Mouse (Mus musculus): ENCODE data around the gene Optn. TPM values are rescaled to one million over a fixed set of nuclear protein-coding genes. Genes with fewer than 3 reads are reported as not detected.
"Not testable (repeated sequence)": the region's sequence is repeated elsewhere in the genome, so short reads cannot be mapped to it uniquely, and the experiment has no call there.

Optn gene
- polyA plus RNA-seq, 1 experiment from 2014 or later, result 13.6 TPM

DNA sequence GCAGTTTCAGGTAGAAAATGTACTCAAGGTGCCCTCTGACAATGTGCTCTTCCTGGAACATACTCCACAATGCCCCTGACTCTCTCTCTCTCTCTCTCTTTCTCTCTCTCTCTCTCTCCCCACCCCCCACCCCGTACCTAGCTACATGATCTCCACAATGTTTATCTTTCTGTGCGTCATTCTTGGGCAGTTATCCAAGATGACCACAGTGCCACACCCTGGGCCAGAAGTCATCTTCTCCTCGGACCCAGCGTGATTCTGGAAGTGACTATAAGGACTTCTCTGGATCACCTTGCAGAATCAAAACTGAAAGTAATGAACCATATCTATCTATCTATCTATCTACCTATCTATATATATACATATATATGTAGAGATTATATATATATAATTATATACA is 4.1 kb upstream of the Optn start:
- Histone ChIP-seq H3K4me3 (ENCODE audit: low read depth, low read length) (no peak overlapping the region), H3K4me2 (no peak overlapping the region), H3K9me3 (replicated peaks; ENCODE audit: control insufficient read depth, low read length) (no peaks in the 10 kb centered on the region; the same call in 1 of the 2 replicates), H3K9ac (ENCODE audit: low read depth, low read length) (no peak overlapping the region), H3K27me3 (ENCODE audit: control insufficient read depth, insufficient read depth, low read length) (no peaks in the 10 kb centered on the region), H3K4me1 (ENCODE audit: control insufficient read depth, insufficient read depth, low read length) (no peaks in the 10 kb centered on the region), H3K27ac (ENCODE audit: low read depth, low read length) (no peak overlapping the region), H3K36me3 (ENCODE audit: control insufficient read depth, insufficient read depth, low read length) (no peaks in the 10 kb centered on the region)
- WGBS (ENCODE audit: insufficient replicate concordance), result 67% methylated on average over 4 of the region's 4 CpGs
- no peak for ATAC-seq (replicated peaks; ENCODE audit: insufficient number of reproducible peaks, low FRiP score, low TSS enrichment)

DNA sequence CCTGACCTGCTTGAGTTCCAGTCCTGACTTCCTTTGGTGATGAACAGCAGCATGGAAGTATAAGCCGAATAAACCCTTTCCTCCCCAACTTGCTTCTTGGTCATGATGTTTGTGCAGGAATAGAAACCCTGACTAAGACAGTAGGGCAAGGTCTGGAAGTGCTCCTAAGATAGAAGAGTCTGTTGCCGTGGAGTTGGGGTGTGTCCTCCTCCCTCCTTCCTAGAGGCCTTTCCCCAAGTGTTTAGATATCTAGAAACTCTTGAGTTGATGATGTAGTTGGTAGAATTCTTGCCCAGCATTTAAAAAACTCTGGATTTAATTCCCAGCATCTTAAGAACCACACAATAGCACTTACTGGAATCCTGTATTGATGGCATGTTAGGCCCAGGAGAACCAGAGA is 3.4 kb upstream of the Optn start:
- H3K27me3 ChIP-seq (ENCODE audit: control insufficient read depth, insufficient read depth, low read length); ATAC-seq (replicated peaks; ENCODE audit: insufficient number of reproducible peaks, low FRiP score, low TSS enrichment); H3K4me1 ChIP-seq (ENCODE audit: control insufficient read depth, insufficient read depth, low read length); H3K27ac ChIP-seq (ENCODE audit: low read depth, low read length); H3K36me3 ChIP-seq (ENCODE audit: control insufficient read depth, insufficient read depth, low read length); H3K9ac ChIP-seq (ENCODE audit: low read depth, low read length); H3K4me3 ChIP-seq (ENCODE audit: low read depth, low read length); H3K4me2 ChIP-seq; H3K9me3 ChIP-seq (replicated peaks; ENCODE audit: control insufficient read depth, low read length): not testable (repeated sequence)
- 61% methylated on average over 1 of the region's 2 CpGs for WGBS (ENCODE audit: insufficient replicate concordance)

DNA sequence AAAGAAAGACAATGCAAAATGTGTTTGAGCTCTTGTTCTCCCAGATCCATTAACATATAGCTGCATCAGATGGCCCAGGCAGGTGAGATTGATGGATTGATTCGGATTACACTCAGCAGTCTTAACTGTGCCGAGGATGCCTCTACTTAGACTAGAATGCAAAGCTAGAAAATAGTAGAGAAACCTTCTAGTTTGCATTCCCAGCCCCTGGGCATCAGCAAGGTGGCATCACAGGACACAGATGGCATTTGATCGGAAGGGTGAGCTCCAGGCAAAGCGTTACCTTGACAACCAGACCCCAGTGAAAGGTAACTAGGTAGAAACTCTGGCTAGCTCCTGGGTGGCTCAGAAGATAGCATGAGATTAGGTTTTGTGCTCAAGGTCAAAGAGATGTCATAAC is 396 bp upstream of the Optn start:
- Histone ChIP-seq H3K27me3 (ENCODE audit: control insufficient read depth, insufficient read depth, low read length) (no peaks in the 10 kb centered on the region), H3K4me1 (ENCODE audit: control insufficient read depth, insufficient read depth, low read length) (peaks cover 4% of the 10 kb centered on the region; the same call in 1 of the 2 replicates), H3K4me3 (ENCODE audit: low read depth, low read length) (peak overlapping the region; percentile 72), H3K9me3 (replicated peaks; ENCODE audit: control insufficient read depth, low read length) (no peaks in the 10 kb centered on the region; the same call in 1 of the 2 replicates), H3K9ac (ENCODE audit: low read depth, low read length) (no peak overlapping the region), H3K4me2 (peak overlapping the region; percentile 83), H3K27ac (ENCODE audit: low read depth, low read length) (0 out of 2 replicates have a peak overlapping the region, but pooled peaks have one; percentile 35), H3K36me3 (ENCODE audit: control insufficient read depth, insufficient read depth, low read length) (no peaks in the 10 kb centered on the region)
- WGBS (ENCODE audit: insufficient replicate concordance), result 35% methylated on average over 4 of the region's 4 CpGs
- no peak for ATAC-seq (replicated peaks; ENCODE audit: insufficient number of reproducible peaks, low FRiP score, low TSS enrichment)

DNA sequence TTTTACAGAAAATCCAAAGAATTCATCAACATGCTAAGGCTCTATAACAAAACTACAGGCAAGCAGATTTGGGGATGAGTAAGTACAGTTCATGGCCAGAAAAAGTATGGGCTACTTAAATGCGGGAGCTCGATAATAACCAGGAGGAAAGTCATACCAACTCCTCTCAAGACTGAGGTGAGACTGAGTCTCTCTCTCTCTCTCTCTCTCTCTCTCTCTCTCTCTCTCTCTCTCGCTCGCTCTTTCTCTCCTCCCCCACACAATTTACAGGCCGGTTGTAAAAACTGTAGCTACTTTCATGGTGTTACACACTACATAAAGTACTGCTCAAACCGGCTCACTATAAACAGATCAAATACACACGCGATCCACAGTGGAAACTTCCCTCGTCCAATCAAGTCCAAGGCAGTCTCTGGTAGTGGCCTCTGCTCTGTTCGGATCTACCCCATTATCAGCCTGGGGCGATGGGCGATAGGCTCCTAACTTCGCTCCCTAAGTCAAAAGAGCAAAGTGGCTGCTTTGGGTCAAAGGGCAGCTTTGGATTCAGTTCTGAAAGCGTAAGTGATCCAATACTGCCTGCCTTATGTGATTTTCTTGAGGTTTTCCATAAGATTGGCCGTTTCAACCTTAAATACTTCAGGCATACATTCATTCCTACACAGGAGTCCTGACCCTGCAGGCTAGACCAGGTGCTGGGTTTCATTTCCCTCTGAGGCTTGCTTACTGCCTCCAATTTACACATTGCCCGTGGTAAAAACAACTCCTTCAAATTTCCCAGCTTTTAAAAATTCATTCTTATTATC is 1.2 kb downstream of the Optn start:
- Histone ChIP-seq H3K36me3 (ENCODE audit: control insufficient read depth, insufficient read depth, low read length) (no peaks in the 10 kb centered on the region), H3K4me1 (ENCODE audit: control insufficient read depth, insufficient read depth, low read length) (peaks cover 9% of the 10 kb centered on the region; the same call in 1 of the 2 replicates), H3K9me3 (replicated peaks; ENCODE audit: control insufficient read depth, low read length) (no peaks in the 10 kb centered on the region), H3K4me2 (peak overlapping the region; percentile 83), H3K27me3 (ENCODE audit: control insufficient read depth, insufficient read depth, low read length) (no peaks in the 10 kb centered on the region), H3K27ac (ENCODE audit: low read depth, low read length) (no peak overlapping the region), H3K4me3 (ENCODE audit: low read depth, low read length) (peak overlapping the region; percentile 72), H3K9ac (ENCODE audit: low read depth, low read length) (no peak overlapping the region)
- WGBS (ENCODE audit: insufficient replicate concordance), result 40% methylated on average over 16 of the region's 16 CpGs
- no peak for ATAC-seq (replicated peaks; ENCODE audit: insufficient number of reproducible peaks, low FRiP score, low TSS enrichment)

DNA sequence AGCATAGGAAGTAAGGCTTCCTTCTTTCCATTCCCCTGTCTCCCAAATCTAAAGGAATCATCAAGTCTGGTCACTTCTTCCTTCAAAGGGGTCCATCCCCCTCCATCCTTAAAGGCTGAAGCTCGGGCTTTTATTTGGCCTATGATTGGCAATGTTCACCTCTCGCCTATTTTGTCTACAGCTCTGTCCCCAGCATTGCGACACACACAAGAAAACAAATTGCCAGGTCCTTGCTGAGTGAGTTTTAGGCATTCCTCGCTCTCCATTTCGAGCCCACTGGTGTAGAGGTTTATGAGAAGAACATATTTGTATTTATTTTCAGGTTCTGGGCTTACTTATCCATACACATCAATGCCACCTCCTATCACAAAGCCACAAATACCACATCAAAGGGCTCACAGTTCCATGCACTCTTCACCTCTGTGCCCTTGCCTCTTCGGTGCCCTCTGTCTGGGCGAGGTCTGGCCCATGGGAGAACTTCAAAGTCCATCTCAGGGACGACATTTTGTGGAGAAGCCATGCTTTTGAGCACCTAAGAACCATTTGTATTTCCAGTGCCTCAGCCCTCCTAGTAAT is 2.6 kb downstream of the Optn start:
- 79% methylated on average over 8 of the region's 8 CpGs for WGBS (ENCODE audit: insufficient replicate concordance)
- ATAC-seq (replicated peaks; ENCODE audit: insufficient number of reproducible peaks, low FRiP score, low TSS enrichment), result no peak
- no peaks in the 10 kb centered on the region for H3K27me3 ChIP-seq (ENCODE audit: control insufficient read depth, insufficient read depth, low read length)
- H3K9me3 ChIP-seq (replicated peaks; ENCODE audit: control insufficient read depth, low read length), result no peaks in the 10 kb centered on the region
- peaks cover 9% of the 10 kb centered on the region; the same call in 1 of the 2 replicates for H3K4me1 ChIP-seq (ENCODE audit: control insufficient read depth, insufficient read depth, low read length)
- H3K27ac ChIP-seq (ENCODE audit: low read depth, low read length), result no peak overlapping the region
- no peaks in the 10 kb centered on the region for H3K36me3 ChIP-seq (ENCODE audit: control insufficient read depth, insufficient read depth, low read length)
- H3K9ac ChIP-seq (ENCODE audit: low read depth, low read length), result no peak overlapping the region
- no peak overlapping the region for H3K4me2 ChIP-seq
- no peak overlapping the region for H3K4me3 ChIP-seq (ENCODE audit: low read depth, low read length)

DNA sequence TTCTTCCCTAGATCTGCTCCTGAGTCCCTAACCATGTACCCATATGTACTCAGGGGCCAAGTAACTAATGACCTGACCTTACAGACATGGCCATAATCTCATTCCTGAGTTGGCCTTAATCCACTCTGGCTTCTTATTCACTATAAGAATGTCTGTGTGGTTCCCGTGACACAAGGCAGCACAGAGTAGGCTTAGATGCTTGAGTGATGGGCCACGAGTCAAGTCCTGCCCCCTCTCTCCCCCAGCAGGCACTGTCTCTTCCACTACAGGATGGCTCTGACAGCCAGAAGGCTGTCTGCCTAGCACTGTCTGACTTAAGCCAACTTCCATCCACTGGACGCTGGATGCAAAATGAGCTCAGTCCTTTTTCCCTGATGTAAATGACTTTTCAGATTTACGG is 3.9 kb downstream of the Optn start:
- Histone ChIP-seq H3K27me3 (ENCODE audit: control insufficient read depth, insufficient read depth, low read length) (no peaks in the 10 kb centered on the region), H3K4me3 (ENCODE audit: low read depth, low read length) (no peak overlapping the region), H3K9me3 (replicated peaks; ENCODE audit: control insufficient read depth, low read length) (no peaks in the 10 kb centered on the region), H3K4me2 (no peak overlapping the region), H3K36me3 (ENCODE audit: control insufficient read depth, insufficient read depth, low read length) (no peaks in the 10 kb centered on the region), H3K4me1 (ENCODE audit: control insufficient read depth, insufficient read depth, low read length) (peaks cover 9% of the 10 kb centered on the region; the same call in 1 of the 2 replicates), H3K27ac (ENCODE audit: low read depth, low read length) (no peak overlapping the region), H3K9ac (ENCODE audit: low read depth, low read length) (no peak overlapping the region)
- ATAC-seq (replicated peaks; ENCODE audit: insufficient number of reproducible peaks, low FRiP score, low TSS enrichment), result no peak
- 80% methylated on average over 4 of the region's 4 CpGs for WGBS (ENCODE audit: insufficient replicate concordance)

DNA sequence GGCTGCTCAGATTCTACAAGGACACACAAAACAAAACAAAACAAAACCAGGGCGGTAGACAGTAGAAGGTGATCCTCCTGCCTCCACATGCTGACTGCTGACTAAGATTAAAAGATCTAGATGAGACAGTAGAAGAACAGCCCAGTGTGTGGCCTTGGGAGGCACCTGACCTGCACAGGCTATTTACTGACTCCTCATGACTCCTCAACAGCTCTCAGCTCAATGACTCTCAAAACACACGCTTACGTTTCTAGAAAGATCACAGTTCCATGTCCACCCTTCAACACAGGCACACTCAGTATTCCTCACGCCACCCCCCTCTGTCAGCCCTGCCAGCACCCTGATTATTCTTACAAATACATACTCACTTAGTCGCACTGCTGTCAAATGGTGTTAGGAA is 5.4 kb downstream of the Optn start:
- H3K4me3 ChIP-seq (ENCODE audit: low read depth, low read length), result no peak overlapping the region
- no peak overlapping the region for H3K4me2 ChIP-seq
- H3K9ac ChIP-seq (ENCODE audit: low read depth, low read length), result no peak overlapping the region
- no peak overlapping the region for H3K27ac ChIP-seq (ENCODE audit: low read depth, low read length)
- no peaks in the 10 kb centered on the region for H3K27me3 ChIP-seq (ENCODE audit: control insufficient read depth, insufficient read depth, low read length)
- peaks cover 9% of the 10 kb centered on the region; the same call in 1 of the 2 replicates for H3K4me1 ChIP-seq (ENCODE audit: control insufficient read depth, insufficient read depth, low read length)
- ATAC-seq (replicated peaks; ENCODE audit: insufficient number of reproducible peaks, low FRiP score, low TSS enrichment), result no peak
- WGBS (ENCODE audit: insufficient replicate concordance), result 77% methylated on average over 5 of the region's 5 CpGs
- H3K36me3 ChIP-seq (ENCODE audit: control insufficient read depth, insufficient read depth, low read length), result no peaks in the 10 kb centered on the region
- no peaks in the 10 kb centered on the region for H3K9me3 ChIP-seq (replicated peaks; ENCODE audit: control insufficient read depth, low read length)

DNA sequence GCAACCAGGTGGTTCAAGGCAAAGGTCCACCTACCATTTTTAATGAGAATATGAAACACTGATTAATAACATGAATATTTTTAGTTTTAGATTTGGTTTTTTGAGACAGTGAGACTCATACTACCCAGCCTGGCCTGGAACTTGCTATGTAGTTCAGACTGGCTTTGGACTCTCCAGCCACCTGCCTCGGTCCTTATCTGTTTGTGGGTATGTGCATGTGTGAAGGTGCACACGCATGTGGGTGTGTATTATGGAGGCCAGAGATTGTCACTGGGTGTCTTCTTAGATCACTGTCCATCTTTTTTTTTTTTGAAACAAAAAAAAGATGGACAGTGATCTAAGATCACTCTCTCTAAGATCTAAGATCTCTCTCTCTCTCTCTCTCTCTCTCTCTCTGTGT is 13.3 kb downstream of the Optn start:
- Histone ChIP-seq H3K4me1 (ENCODE audit: control insufficient read depth, insufficient read depth, low read length) (no peaks in the 10 kb centered on the region), H3K27me3 (ENCODE audit: control insufficient read depth, insufficient read depth, low read length) (no peaks in the 10 kb centered on the region), H3K4me2 (no peak overlapping the region), H3K4me3 (ENCODE audit: low read depth, low read length) (no peak overlapping the region), H3K9ac (ENCODE audit: low read depth, low read length) (no peak overlapping the region), H3K27ac (ENCODE audit: low read depth, low read length) (no peak overlapping the region), H3K9me3 (replicated peaks; ENCODE audit: control insufficient read depth, low read length) (no peaks in the 10 kb centered on the region), H3K36me3 (ENCODE audit: control insufficient read depth, insufficient read depth, low read length) (peaks cover 3% of the 10 kb centered on the region; the same call in 1 of the 2 replicates)
- WGBS (ENCODE audit: insufficient replicate concordance), result 85% methylated on average over 2 of the region's 2 CpGs
- ATAC-seq (replicated peaks; ENCODE audit: insufficient number of reproducible peaks, low FRiP score, low TSS enrichment), result no peak

Data from heart, embryonic 11.5 days (tissue).